Mouse (Mus musculus) heart, adult 18-20 months (tissue): ENCODE data around the gene Mgat3. TPM values are rescaled to one million over a fixed set of nuclear protein-coding genes. Genes with fewer than 3 reads are reported as not detected.

Experiments used
- DNase-seq, 2 experiments: peaks; one replicate each; pipeline ENCODE4 v3.0.0; 2021 to 2022; ENCODE audit warnings: mixed read lengths in 1 of 2
- total RNA-seq, 2 experiments: library from RNA; stranded (reverse); gene quantifications; 2 replicates each; pipeline ENCODE4 v1.2.3; 2021

Mgat3 gene
- total RNA-seq, 2 experiments from 2014 or later, result 4.3 to 5.2 TPM

- DNase-seq, result no peak
Observed at GRCm38 (mm10) chr15:80149517-80149916, 24.0 kb upstream of the Mgat3 start.

GRCm38 (mm10) chr15:80152663-80153062 is 20.9 kb upstream of the Mgat3 start:
- DNase-seq, result peak; percentile 59 to 63

GRCm38 (mm10) chr15:80153757-80154156 is 19.8 kb upstream of the Mgat3 start:
- DNase-seq, result no peak

GRCm38 (mm10) chr15:80155707-80156106 is 17.8 kb upstream of the Mgat3 start:
- no peak for DNase-seq

GRCm38 (mm10) chr15:80157197-80157943 is 16.2 kb upstream of the Mgat3 start:
- no peak for DNase-seq

- no peak for DNase-seq
Observed at GRCm38 (mm10) chr15:80158001-80158706, 15.4 kb upstream of the Mgat3 start.

GRCm38 (mm10) chr15:80158707-80159090 is 14.8 kb upstream of the Mgat3 start:
- DNase-seq, result no peak

- DNase-seq, result no peak
Observed at GRCm38 (mm10) chr15:80159286-80159901, 14.1 kb upstream of the Mgat3 start.

- DNase-seq, result no peak
Observed at GRCm38 (mm10) chr15:80160223-80160622, 13.3 kb upstream of the Mgat3 start.

- peak; percentile 46 to 63 for DNase-seq
Observed at GRCm38 (mm10) chr15:80160726-80161125, 12.8 kb upstream of the Mgat3 start.

GRCm38 (mm10) chr15:80161199-80161598 is 12.3 kb upstream of the Mgat3 start:
- DNase-seq, result no peak

- DNase-seq, result no peak
Observed at GRCm38 (mm10) chr15:80162401-80162964, 11.0 kb upstream of the Mgat3 start.

- DNase-seq, result no peak
Observed at GRCm38 (mm10) chr15:80163274-80163673, 10.2 kb upstream of the Mgat3 start.

GRCm38 (mm10) chr15:80163716-80164115 is 9.8 kb upstream of the Mgat3 start:
- DNase-seq, result no peak

GRCm38 (mm10) chr15:80165396-80165795 is 8.1 kb upstream of the Mgat3 start:
- no peak for DNase-seq

- DNase-seq, result no peak
Observed at GRCm38 (mm10) chr15:80169484-80169883, 4.0 kb upstream of the Mgat3 start.

GRCm38 (mm10) chr15:80170357-80170756 is 3.2 kb upstream of the Mgat3 start:
- no peak for DNase-seq

- no peak for DNase-seq
Observed at GRCm38 (mm10) chr15:80171286-80171685, 2.2 kb upstream of the Mgat3 start.

GRCm38 (mm10) chr15:80171791-80172190 is 1.7 kb upstream of the Mgat3 start:
- DNase-seq, result no peak

- DNase-seq, result no peak
Observed at GRCm38 (mm10) chr15:80173781-80174597, 468 bp downstream of the Mgat3 start.

- no peak for DNase-seq
Observed at GRCm38 (mm10) chr15:80174598-80174875, 1.0 kb downstream of the Mgat3 start.

- no peak for DNase-seq
Observed at GRCm38 (mm10) chr15:80175316-80175715, 1.8 kb downstream of the Mgat3 start.
